Mouse (Mus musculus) heart, postnatal 0 days (tissue): ENCODE data around the gene Glt1d1.

Experiments
- CTCF ChIP-seq: IDR thresholded peaks from 2 replicates; pipeline ENCODE4 v1.5.1; 2016; ENCODE audit warnings: antibody characterized with exemption, control low read depth, low read depth
- EP300 ChIP-seq: IDR thresholded peaks from 2 replicates; pipeline ENCODE4 v1.6.1; 2016; ENCODE audit warnings: antibody characterized with exemption, low read depth

- TF ChIP-seq CTCF, result no peak
- no peak for TF ChIP-seq EP300
Observed at GRCm38 (mm10) chr5:127587854-127588253, 44.2 kb upstream of the Glt1d1 start.
